Mouse (Mus musculus) ES-E14 (cell line): ENCODE results near the gene Spon1. TPM values are rescaled to one million over a fixed set of nuclear protein-coding genes. Genes with fewer than 3 reads are reported as not detected.

Experiments
- DNase-seq: peaks from one replicate; pipeline ENCODE4 v3.0.0-alpha.2; 2013; ENCODE audit warnings: low read depth, low spot score
- H3K27ac ChIP-seq: 2 replicates; pipeline ENCODE4 v1.5.1; 2012; ENCODE audit warnings: low read depth, mild to moderate bottlenecking, low read length, moderate library complexity, mixed read lengths; ENCODE audit not compliant: poor library complexity, insufficient read depth, severe bottlenecking
- H3K36me3 ChIP-seq: 2 replicates; pipeline ENCODE4 v1.6.1; 2012; ENCODE audit warnings: mild to moderate bottlenecking, low read length, moderate library complexity, mixed read lengths; ENCODE audit not compliant: control insufficient read depth, poor library complexity, insufficient read depth, severe bottlenecking
- H3K4me1 ChIP-seq, 2 experiments: fragments of 150-350 bp in 1 of 2; sonication (generic) in 1 of 2; 2 replicates each; pipeline ENCODE4 v1.6.1; 2012; ENCODE audit warnings: low read length in 2 of 2, mild to moderate bottlenecking in 1 of 2, mixed read lengths in 1 of 2; ENCODE audit not compliant: control insufficient read depth in 2 of 2, insufficient read depth in 2 of 2, poor library complexity in 1 of 2
- H3K4me3 ChIP-seq, 2 experiments: fragments of 150-350 bp in 1 of 2; sonication (generic) in 1 of 2; 2 replicates each; pipeline ENCODE4 v1.5.1; 2012; ENCODE audit warnings: low read length in 2 of 2, low read depth in 1 of 2, mild to moderate bottlenecking in 1 of 2, mixed read lengths in 1 of 2; ENCODE audit not compliant: insufficient read depth in 1 of 2, poor library complexity in 1 of 2, severe bottlenecking in 1 of 2
- H3K9ac ChIP-seq: 2 replicates; pipeline ENCODE4 v1.6.1; 2012; ENCODE audit warnings: low read depth, mild to moderate bottlenecking, low read length, mixed read lengths; ENCODE audit not compliant: poor library complexity, insufficient read depth, severe bottlenecking
- H3K9me3 ChIP-seq: fragments of 150-350 bp; sonication (generic); 2 replicates; pipeline ENCODE4 v1.6.1; 2012; ENCODE audit warnings: low read depth, mild to moderate bottlenecking, low read length; ENCODE audit not compliant: control insufficient read depth, insufficient read depth
- CHD2 ChIP-seq: IDR thresholded peaks from 2 replicates; pipeline ENCODE4 v1.6.1; 2014; ENCODE audit warnings: mild to moderate bottlenecking, low read depth, low read length, inconsistent platforms
- HCFC1 ChIP-seq: IDR thresholded peaks from 2 replicates; pipeline ENCODE4 v1.6.1; 2012; ENCODE audit warnings: low read length, inconsistent platforms, borderline replicate concordance; ENCODE audit not compliant: insufficient read depth
- MAFK ChIP-seq: IDR thresholded peaks from 2 replicates; pipeline ENCODE4 v1.6.1; 2014; ENCODE audit warnings: mild to moderate bottlenecking, low read depth, low read length, inconsistent platforms; ENCODE audit not compliant: insufficient read depth
- ZC3H11A ChIP-seq: IDR thresholded peaks from 2 replicates; pipeline ENCODE4 v1.6.1; 2012; ENCODE audit warnings: low read depth, mild to moderate bottlenecking, inconsistent platforms, low read length, borderline replicate concordance
- ZNF384 ChIP-seq: IDR thresholded peaks from 2 replicates; pipeline ENCODE4 v1.6.1; 2012; ENCODE audit warnings: low read depth, low read length, inconsistent platforms
- in situ Hi-C, 2 experiments: fragments of 600-800 bp; cut with MboI; formaldehyde crosslinking; loops; one replicate each; pipeline ENCODE4 v1.15.1; 2025; ENCODE audit warnings: low sequenced_read_pairs in 2 of 2, inconsistent platforms in 1 of 2; ENCODE audit not compliant: unreplicated experiment in 2 of 2
- total RNA-seq: library from RNA; depleted of rRNA; stranded (reverse); fragments of 300-350 nt; gene quantifications from 2 replicates; pipeline ENCODE4 v1.2.3, GENCODE M21; 2012

Spon1 gene
- total RNA-seq, 1 experiment = 0.13 TPM

- H3K9me3 ChIP-seq = no peaks in the 10 kb centered on the region
- H3K4me1 ChIP-seq = peaks cover 5 to 29% of the 10 kb centered on the region in 2 experiments; a peak in 2 of 4 replicates
- H3K36me3 ChIP-seq = no peaks in the 10 kb centered on the region
- peak overlapping the region; percentile 14 to 22; a peak in 2 of 4 replicates for H3K4me3 ChIP-seq
- no peak overlapping the region for H3K9ac ChIP-seq
- peak; percentile 90 for DNase-seq
- in situ Hi-C loops = loop anchor here (5.0 to 10.0 kb wide), 2 partner anchors 128 to 146 kb away; no protein-coding TSS in a partner anchor
- TF ChIP-seq HCFC1 = no peak
- TF ChIP-seq ZC3H11A = peak; percentile 87
- H3K27ac ChIP-seq = no peak overlapping the region
Observed at GRCm38 (mm10) chr7:114066529-114067178, 300.9 kb downstream of the Spon1 start.

GRCm38 (mm10) chr7:114068956-114069533, 303.2 kb downstream of the Spon1 start:
- TF ChIP-seq HCFC1 (no peak), MAFK (no peak), ZNF384 (no peak), CHD2 (no peak), ZC3H11A (no peak)
- DNase-seq = no peak
- Histone ChIP-seq H3K27ac (no peak overlapping the region), H3K36me3 (no peaks in the 10 kb centered on the region), H3K9ac (no peak overlapping the region), H3K4me3 (no peak overlapping the region), H3K4me1 (peaks cover 8 to 30% of the 10 kb centered on the region in 2 experiments; a peak in 2 of 4 replicates), H3K9me3 (no peaks in the 10 kb centered on the region)
- in situ Hi-C loops = loop anchor here (5.0 to 10.0 kb wide), 2 partner anchors 126 to 143 kb away; no protein-coding TSS in a partner anchor

- Histone ChIP-seq H3K9ac (no peak overlapping the region), H3K27ac (no peak overlapping the region), H3K4me3 (no peak overlapping the region), H3K9me3 (no peaks in the 10 kb centered on the region), H3K36me3 (no peaks in the 10 kb centered on the region), H3K4me1 (peaks cover 8 to 28% of the 10 kb centered on the region in 2 experiments; a peak in 2 of 4 replicates)
- TF ChIP-seq CHD2 = no peak
- TF ChIP-seq ZNF384 = no peak
- TF ChIP-seq MAFK = no peak
- no peak for TF ChIP-seq ZC3H11A
- no peak for TF ChIP-seq HCFC1
- DNase-seq = no peak
- in situ Hi-C loops = loop anchor here (5.0 to 10.0 kb wide), 2 partner anchors 125 to 142 kb away; no protein-coding TSS in a partner anchor
Observed at GRCm38 (mm10) chr7:114069726-114070457, 304.1 kb downstream of the Spon1 start.

GRCm38 (mm10) chr7:114070458-114070840, 304.7 kb downstream of the Spon1 start:
- H3K27ac ChIP-seq = no peak overlapping the region
- H3K4me1 ChIP-seq = peaks cover 8 to 23% of the 10 kb centered on the region in 2 experiments; a peak in 2 of 4 replicates
- in situ Hi-C loops = no loop called here
- no peak for DNase-seq
- no peak overlapping the region for H3K9ac ChIP-seq
- no peaks in the 10 kb centered on the region for H3K36me3 ChIP-seq
- no peak for TF ChIP-seq ZNF384
- no peak for TF ChIP-seq HCFC1
- TF ChIP-seq MAFK = no peak
- TF ChIP-seq CHD2 = no peak
- TF ChIP-seq ZC3H11A = no peak
- H3K4me3 ChIP-seq = no peak overlapping the region
- H3K9me3 ChIP-seq = no peaks in the 10 kb centered on the region
